Mouse (Mus musculus) hindbrain, postnatal 0 days (tissue): ENCODE results near the gene Eif6. TPM values are rescaled to one million over a fixed set of nuclear protein-coding genes. Genes with fewer than 3 reads are reported as not detected.
A peak's percentile ranks its signal among the peaks of the same experiment; 100 is the strongest.

Source experiments
- ATAC-seq: fragments of 200-750 bp; cut with Nextera tagmentation; 2 replicates; pipeline ENCODE4 v1.8.0; 2017; ENCODE audit warnings: mild to moderate bottlenecking, moderate TSS enrichment, moderate library complexity
- DNase-seq: peaks from one replicate; pipeline ENCODE4 v3.0.0-alpha.2; 2015; ENCODE audit warnings: low spot score
- H3K27ac ChIP-seq: fragments of 300-500 bp; sonication (generic); 2 replicates; pipeline ENCODE4 v1.5.1; 2014; ENCODE audit warnings: mild to moderate bottlenecking
- H3K27me3 ChIP-seq: fragments of 300-500 bp; sonication (generic); 2 replicates; pipeline ENCODE4 v1.6.1; 2014; ENCODE audit warnings: low read length, mixed read lengths; ENCODE audit not compliant: insufficient read depth
- H3K36me3 ChIP-seq: fragments of 300-500 bp; sonication (generic); 2 replicates; pipeline ENCODE4 v1.6.1; 2014; ENCODE audit warnings: low read length, mixed read lengths; ENCODE audit not compliant: insufficient read depth
- H3K4me1 ChIP-seq: fragments of 300-500 bp; sonication (generic); 2 replicates; pipeline ENCODE4 v1.6.1; 2014; ENCODE audit warnings: antibody characterized with exemption, low read length, mixed read lengths; ENCODE audit not compliant: insufficient read depth
- H3K4me2 ChIP-seq: fragments of 300-500 bp; sonication (generic); 2 replicates; pipeline ENCODE4 v1.6.1; 2014; ENCODE audit warnings: low read depth, mild to moderate bottlenecking, low read length, moderate library complexity, mixed read lengths
- H3K4me3 ChIP-seq: fragments of 300-500 bp; sonication (generic); 2 replicates; pipeline ENCODE4 v1.5.1; 2014; ENCODE audit warnings: low read length
- H3K9ac ChIP-seq: fragments of 300-500 bp; sonication (generic); replicated peaks from 2 replicates; pipeline ENCODE4 v1.6.1; 2014; ENCODE audit warnings: mild to moderate bottlenecking, low read length, moderate library complexity, mixed read lengths
- H3K9me3 ChIP-seq: fragments of 300-500 bp; sonication (generic); 2 replicates; pipeline ENCODE4 v1.6.1; 2016; ENCODE audit warnings: low read length, mixed read lengths
- CTCF ChIP-seq: IDR thresholded peaks from 2 replicates; pipeline ENCODE4 v1.5.1; 2016; ENCODE audit warnings: antibody characterized with exemption, control low read depth, low read depth
- WGBS: fragments of 180-500 bp; shearing (Covaris S2); extraction: QIAGEN DNeasy Blood & Tissue Kit; methylation state at CpG from one replicate; pipeline ENCODE4 v1.1.7; 2014; 5-methylcytosine and 5-hydroxymethylcytosine counted together
- polyA plus RNA-seq: library from polyadenylated mRNA; unstranded; fragments of >200 nt; fragmentation: Nextera tagmentation; extraction: Ambion mirVana; gene quantifications from 2 replicates; pipeline ENCODE4 v1.2.1, GENCODE M21; 2015
- total RNA-seq: library from RNA; depleted of rRNA; stranded (reverse); fragments of >200 nt; gene quantifications from 2 replicates; pipeline ENCODE4 v1.2.3, GENCODE M21; 2014

Eif6 gene
- total and polyA plus RNA-seq, 2 experiments from 2014 or later = 110 to 144 TPM

GRCm38 (mm10) chr2:155779506-155779905 is 47.2 kb downstream of the Eif6 start:
- Histone ChIP-seq H3K9ac (no peak overlapping the region), H3K36me3 (no peaks in the 10 kb centered on the region), H3K4me3 (no peak overlapping the region), H3K27ac (no peak overlapping the region), H3K4me2 (no peak overlapping the region), H3K9me3 (no peaks in the 10 kb centered on the region), H3K27me3 (no peaks in the 10 kb centered on the region), H3K4me1 (peaks cover 5% of the 10 kb centered on the region; the same call in 1 of the 2 replicates)
- 81% methylated on average over 3 of the region's 3 CpGs for WGBS
- no peak for TF ChIP-seq CTCF
- no peak for DNase-seq
- no peak for ATAC-seq

- ATAC-seq (no peak), DNase-seq (peak; percentile 40)
- WGBS = 41% methylated on average over 7 of the region's 7 CpGs
- Histone ChIP-seq H3K27me3 (no peaks in the 10 kb centered on the region), H3K9me3 (no peaks in the 10 kb centered on the region), H3K4me3 (no peak overlapping the region), H3K4me1 (peaks cover 5% of the 10 kb centered on the region; the same call in 1 of the 2 replicates), H3K36me3 (no peaks in the 10 kb centered on the region), H3K27ac (no peak overlapping the region), H3K4me2 (no peak overlapping the region), H3K9ac (no peak overlapping the region)
- no peak for TF ChIP-seq CTCF
These were observed 47.7 kb downstream of the Eif6 start for GRCm38 (mm10) chr2:155779066-155779465.

- no peak for DNase-seq
- H3K4me3 ChIP-seq = no peak overlapping the region
- peak overlapping the region; percentile 77 for H3K4me2 ChIP-seq
- H3K36me3 ChIP-seq = no peaks in the 10 kb centered on the region
- 46% methylated on average over 6 of the region's 6 CpGs for WGBS
- no peak overlapping the region for H3K9ac ChIP-seq
- H3K9me3 ChIP-seq = no peaks in the 10 kb centered on the region
- peaks cover 5% of the 10 kb centered on the region; the same call in 1 of the 2 replicates for H3K4me1 ChIP-seq
- H3K27me3 ChIP-seq = no peaks in the 10 kb centered on the region
- no peak overlapping the region for H3K27ac ChIP-seq
- ATAC-seq = no peak
- no peak for TF ChIP-seq CTCF
These were observed 48.7 kb downstream of the Eif6 start for GRCm38 (mm10) chr2:155778004-155778403.

DNA sequence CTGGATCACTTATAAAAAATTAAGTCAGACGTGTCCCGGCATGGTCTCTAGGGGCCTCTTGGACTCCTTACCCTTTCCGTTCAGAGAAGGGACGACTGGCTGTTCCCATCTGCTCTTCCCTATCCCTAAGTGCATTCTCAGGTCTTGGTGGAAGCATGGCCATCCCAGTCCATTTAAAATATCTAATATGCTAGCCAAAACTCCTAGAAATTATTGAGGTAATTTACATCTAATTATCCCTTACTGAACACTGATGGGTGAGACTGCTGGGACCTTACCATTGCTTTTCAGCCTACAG is 49.1 kb downstream of the Eif6 start:
- H3K9me3 ChIP-seq = no peaks in the 10 kb centered on the region
- H3K4me1 ChIP-seq = peaks cover 5% of the 10 kb centered on the region; the same call in 1 of the 2 replicates
- ATAC-seq = no peak
- H3K27me3 ChIP-seq = no peaks in the 10 kb centered on the region
- H3K9ac ChIP-seq = no peak overlapping the region
- no peak for TF ChIP-seq CTCF
- DNase-seq = no peak
- H3K4me2 ChIP-seq = peak overlapping the region; percentile 77
- WGBS = 42% methylated on average over 4 of the region's 4 CpGs
- H3K36me3 ChIP-seq = no peaks in the 10 kb centered on the region
- H3K4me3 ChIP-seq = peak overlapping the region; percentile 19; the same call in 1 of the 2 replicates
- no peak overlapping the region for H3K27ac ChIP-seq

DNA sequence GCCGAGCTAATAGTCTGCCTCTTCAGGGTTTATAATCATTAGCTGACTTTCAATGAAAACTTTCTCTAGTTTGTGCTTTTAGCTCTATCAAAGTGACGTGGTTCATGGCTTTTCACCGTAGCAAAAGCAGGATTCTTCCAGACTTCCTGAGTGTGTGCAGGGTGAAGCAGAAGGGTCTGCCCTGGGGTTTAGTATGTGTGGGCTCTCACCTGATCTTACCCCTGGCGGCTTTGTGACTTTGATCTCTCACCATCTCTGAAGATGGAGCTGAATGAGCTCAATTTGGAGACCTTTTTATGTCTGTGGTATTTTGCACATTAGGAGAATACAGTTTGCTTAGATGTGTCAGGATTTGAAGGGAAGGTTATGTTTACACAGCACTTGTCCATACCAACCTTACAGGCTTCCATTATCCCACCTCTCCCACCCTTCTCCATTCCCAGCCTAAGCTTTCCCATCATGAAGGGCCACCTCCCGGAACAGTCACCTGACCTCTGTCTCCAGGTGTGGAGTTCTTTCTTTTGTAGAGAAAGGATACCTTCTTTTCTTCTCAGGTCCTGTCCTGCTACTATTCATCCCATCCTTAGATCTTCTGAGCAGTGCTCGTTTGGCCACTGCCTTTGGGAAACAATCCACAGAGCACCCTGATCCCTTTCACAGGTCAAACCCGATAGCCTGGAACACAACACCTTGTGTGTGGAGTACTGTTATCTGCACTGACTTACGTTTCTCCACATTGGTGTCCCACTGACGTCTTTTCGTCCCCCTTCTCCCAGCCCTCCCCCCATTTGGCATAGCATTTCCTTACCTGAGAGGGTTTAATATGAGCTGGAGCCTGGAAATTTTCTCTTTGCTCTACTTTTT is 49.7 kb downstream of the Eif6 start:
- peak overlapping the region; percentile 77 for H3K4me2 ChIP-seq
- H3K27me3 ChIP-seq = no peaks in the 10 kb centered on the region
- H3K36me3 ChIP-seq = no peaks in the 10 kb centered on the region
- H3K27ac ChIP-seq = peak overlapping the region; percentile 18; the same call in 1 of the 2 replicates
- H3K9ac ChIP-seq = peak overlapping the region; percentile 96; the same call in 1 of the 2 replicates
- ATAC-seq = no peak
- peaks cover 5% of the 10 kb centered on the region; the same call in 1 of the 2 replicates for H3K4me1 ChIP-seq
- no peaks in the 10 kb centered on the region for H3K9me3 ChIP-seq
- WGBS = 65% methylated on average over 10 of the region's 10 CpGs
- no peak for DNase-seq
- peak overlapping the region; percentile 76 for H3K4me3 ChIP-seq
- no peak for TF ChIP-seq CTCF

- peak; percentile 69 for DNase-seq
- Histone ChIP-seq H3K27ac (peak overlapping the region; percentile 96), H3K27me3 (no peaks in the 10 kb centered on the region), H3K4me3 (peak overlapping the region; percentile 76), H3K9ac (peak overlapping the region; percentile 96), H3K4me1 (peaks cover 5% of the 10 kb centered on the region; the same call in 1 of the 2 replicates), H3K4me2 (peak overlapping the region; percentile 77), H3K9me3 (no peaks in the 10 kb centered on the region), H3K36me3 (no peaks in the 10 kb centered on the region)
- WGBS = 2% methylated on average over 39 of the region's 44 CpGs
- peak; percentile 73 for ATAC-seq
- peak; percentile 23; the same call in 1 of the 2 replicates for TF ChIP-seq CTCF
These were observed 51.0 kb downstream of the Eif6 start for GRCm38 (mm10) chr2:155775685-155776263.
